Mouse (Mus musculus): ENCODE measurements around the gene Sele. TPM values are rescaled to one million over a fixed set of nuclear protein-coding genes. Genes with fewer than 3 reads are reported as not detected.
"Not testable (repeated sequence)": the region's sequence is repeated elsewhere in the genome, so short reads cannot be mapped to it uniquely, and the experiment has no call there.

Gene Sele
- polyA plus RNA-seq (2014; fragmentation: Nextera tagmentation; extraction: Ambion mirVana), result not detected in 2 replicates

- H3K27ac ChIP-seq (replicated peaks; ENCODE audit: low read depth, low read length), result no peak within 1 kb of the TSS
- no peak within 1 kb of the TSS for H3K9ac ChIP-seq (replicated peaks; ENCODE audit: low read length)
- no peaks in the 10 kb centered on the region for H3K9me3 ChIP-seq (ENCODE audit: control insufficient read depth, low read length)
- no peaks in the 10 kb centered on the region for H3K27me3 ChIP-seq (ENCODE audit: control insufficient read depth, insufficient read depth, low read length)
- WGBS, result 80% methylated on average over 5 of the region's 5 CpGs
- ATAC-seq (ENCODE audit: low FRiP score, low TSS enrichment), result no peak
- DNase-seq, result no peak
- H3K4me1 ChIP-seq (ENCODE audit: control insufficient read depth, insufficient read depth, low read length), result no peaks in the 10 kb centered on the region
- no peaks in the 10 kb centered on the region for H3K36me3 ChIP-seq (ENCODE audit: control insufficient read depth, insufficient read depth, low read length)
- no peak within 1 kb of the TSS for H3K4me2 ChIP-seq (ENCODE audit: low read length)
- no peak within 1 kb of the TSS for H3K4me3 ChIP-seq (replicated peaks; ENCODE audit: low read depth, low read length)
Measured at GRCm38 (mm10) chr1:164047934-164048333, at the start of gene Sele. Gene Sele, plus strand, starts transcription at chr1:164048234.

GRCm38 (mm10) chr1:164001831-164002452 is 46.1 kb upstream of the Sele start:
- no peaks in the 10 kb centered on the region for H3K27me3 ChIP-seq (ENCODE audit: control insufficient read depth, insufficient read depth, low read length)
- DNase-seq (no peak), ATAC-seq (ENCODE audit: low FRiP score, low TSS enrichment) (no peak)
- H3K36me3 ChIP-seq (ENCODE audit: control insufficient read depth, insufficient read depth, low read length), result no peaks in the 10 kb centered on the region
- H3K4me3 ChIP-seq (replicated peaks; ENCODE audit: low read depth, low read length), result no peak overlapping the region
- H3K4me2 ChIP-seq (ENCODE audit: low read length), result no peak overlapping the region
- 46% methylated on average over 6 of the region's 6 CpGs for WGBS
- H3K4me1 ChIP-seq (ENCODE audit: control insufficient read depth, insufficient read depth, low read length), result no peaks in the 10 kb centered on the region
- H3K27ac ChIP-seq (replicated peaks; ENCODE audit: low read depth, low read length), result no peak overlapping the region
- H3K9me3 ChIP-seq (ENCODE audit: control insufficient read depth, low read length), result no peaks in the 10 kb centered on the region
- no peak overlapping the region for H3K9ac ChIP-seq (replicated peaks; ENCODE audit: low read length)

- Histone ChIP-seq H3K27ac (replicated peaks; ENCODE audit: low read depth, low read length) (no peak overlapping the region), H3K4me2 (ENCODE audit: low read length) (no peak overlapping the region), H3K4me3 (replicated peaks; ENCODE audit: low read depth, low read length) (no peak overlapping the region), H3K9me3 (ENCODE audit: control insufficient read depth, low read length) (no peaks in the 10 kb centered on the region), H3K9ac (replicated peaks; ENCODE audit: low read length) (no peak overlapping the region), H3K27me3 (ENCODE audit: control insufficient read depth, insufficient read depth, low read length) (no peaks in the 10 kb centered on the region), H3K36me3 (ENCODE audit: control insufficient read depth, insufficient read depth, low read length) (no peaks in the 10 kb centered on the region), H3K4me1 (ENCODE audit: control insufficient read depth, insufficient read depth, low read length) (no peaks in the 10 kb centered on the region)
- 86% methylated on average over 3 of the region's 3 CpGs for WGBS
- DNase-seq (no peak), ATAC-seq (ENCODE audit: low FRiP score, low TSS enrichment) (no peak)
Measured at GRCm38 (mm10) chr1:164004311-164004710, 43.7 kb upstream of the Sele start.

GRCm38 (mm10) chr1:164009235-164009634 is 38.8 kb upstream of the Sele start:
- H3K4me3 ChIP-seq (replicated peaks; ENCODE audit: low read depth, low read length), result no peak overlapping the region
- H3K36me3 ChIP-seq (ENCODE audit: control insufficient read depth, insufficient read depth, low read length), result no peaks in the 10 kb centered on the region
- no peak overlapping the region for H3K9ac ChIP-seq (replicated peaks; ENCODE audit: low read length)
- H3K4me2 ChIP-seq (ENCODE audit: low read length), result no peak overlapping the region
- no peak overlapping the region for H3K27ac ChIP-seq (replicated peaks; ENCODE audit: low read depth, low read length)
- no peaks in the 10 kb centered on the region for H3K4me1 ChIP-seq (ENCODE audit: control insufficient read depth, insufficient read depth, low read length)
- DNase-seq, result peak; percentile 57
- no peak for ATAC-seq (ENCODE audit: low FRiP score, low TSS enrichment)
- WGBS, result 47% methylated on average over 2 of the region's 2 CpGs
- H3K9me3 ChIP-seq (ENCODE audit: control insufficient read depth, low read length), result no peaks in the 10 kb centered on the region
- H3K27me3 ChIP-seq (ENCODE audit: control insufficient read depth, insufficient read depth, low read length), result no peaks in the 10 kb centered on the region

GRCm38 (mm10) chr1:164014616-164015015 is 33.4 kb upstream of the Sele start:
- Histone ChIP-seq H3K4me1 (ENCODE audit: control insufficient read depth, insufficient read depth, low read length) (no peaks in the 10 kb centered on the region), H3K9me3 (ENCODE audit: control insufficient read depth, low read length) (no peaks in the 10 kb centered on the region), H3K36me3 (ENCODE audit: control insufficient read depth, insufficient read depth, low read length) (no peaks in the 10 kb centered on the region), H3K4me3 (replicated peaks; ENCODE audit: low read depth, low read length) (no peak overlapping the region), H3K4me2 (ENCODE audit: low read length) (no peak overlapping the region), H3K27ac (replicated peaks; ENCODE audit: low read depth, low read length) (no peak overlapping the region), H3K27me3 (ENCODE audit: control insufficient read depth, insufficient read depth, low read length) (no peaks in the 10 kb centered on the region), H3K9ac (replicated peaks; ENCODE audit: low read length) (no peak overlapping the region)
- DNase-seq, result no peak
- no peak for ATAC-seq (ENCODE audit: low FRiP score, low TSS enrichment)
- 79% methylated on average over 1 of the region's 1 CpGs for WGBS

GRCm38 (mm10) chr1:164018221-164018896 is 29.7 kb upstream of the Sele start:
- Histone ChIP-seq H3K9me3 (ENCODE audit: control insufficient read depth, low read length) (no peaks in the 10 kb centered on the region), H3K4me2 (ENCODE audit: low read length) (no peak overlapping the region), H3K4me3 (replicated peaks; ENCODE audit: low read depth, low read length) (no peak overlapping the region), H3K27me3 (ENCODE audit: control insufficient read depth, insufficient read depth, low read length) (no peaks in the 10 kb centered on the region), H3K9ac (replicated peaks; ENCODE audit: low read length) (no peak overlapping the region), H3K36me3 (ENCODE audit: control insufficient read depth, insufficient read depth, low read length) (no peaks in the 10 kb centered on the region), H3K27ac (replicated peaks; ENCODE audit: low read depth, low read length) (no peak overlapping the region), H3K4me1 (ENCODE audit: control insufficient read depth, insufficient read depth, low read length) (no peaks in the 10 kb centered on the region)
- ATAC-seq (ENCODE audit: low FRiP score, low TSS enrichment), result no peak
- 92% methylated on average over 16 of the region's 16 CpGs for WGBS
- no peak for DNase-seq

GRCm38 (mm10) chr1:164019789-164020188 is 28.2 kb upstream of the Sele start:
- H3K36me3 ChIP-seq (ENCODE audit: control insufficient read depth, insufficient read depth, low read length), result no peaks in the 10 kb centered on the region
- no peak overlapping the region for H3K27ac ChIP-seq (replicated peaks; ENCODE audit: low read depth, low read length)

GRCm38 (mm10) chr1:164020746-164021145 is 27.3 kb upstream of the Sele start:
- not testable (repeated sequence) for H3K36me3 ChIP-seq (ENCODE audit: control insufficient read depth, insufficient read depth, low read length); H3K9ac ChIP-seq (replicated peaks; ENCODE audit: low read length); H3K4me2 ChIP-seq (ENCODE audit: low read length); H3K27ac ChIP-seq (replicated peaks; ENCODE audit: low read depth, low read length); H3K4me1 ChIP-seq (ENCODE audit: control insufficient read depth, insufficient read depth, low read length); H3K27me3 ChIP-seq (ENCODE audit: control insufficient read depth, insufficient read depth, low read length); DNase-seq; H3K4me3 ChIP-seq (replicated peaks; ENCODE audit: low read depth, low read length); ATAC-seq (ENCODE audit: low FRiP score, low TSS enrichment); H3K9me3 ChIP-seq (ENCODE audit: control insufficient read depth, low read length)
- WGBS, result 64% methylated on average over 3 of the region's 3 CpGs

More at GRCm38 (mm10) chr1:164019789-164020188, 28.2 kb upstream of the Sele start:
- H3K9ac ChIP-seq (replicated peaks; ENCODE audit: low read length), result no peak overlapping the region
- H3K4me1 ChIP-seq (ENCODE audit: control insufficient read depth, insufficient read depth, low read length), result no peaks in the 10 kb centered on the region
- no peaks in the 10 kb centered on the region for H3K9me3 ChIP-seq (ENCODE audit: control insufficient read depth, low read length)
- DNase-seq (no peak), ATAC-seq (ENCODE audit: low FRiP score, low TSS enrichment) (no peak)
- 26% methylated on average over 6 of the region's 6 CpGs for WGBS
- H3K27me3 ChIP-seq (ENCODE audit: control insufficient read depth, insufficient read depth, low read length), result no peaks in the 10 kb centered on the region
- H3K4me2 ChIP-seq (ENCODE audit: low read length), result no peak overlapping the region
- no peak overlapping the region for H3K4me3 ChIP-seq (replicated peaks; ENCODE audit: low read depth, low read length)

- not testable (repeated sequence) for H3K27me3 ChIP-seq (ENCODE audit: control insufficient read depth, insufficient read depth, low read length); H3K4me1 ChIP-seq (ENCODE audit: control insufficient read depth, insufficient read depth, low read length); H3K27ac ChIP-seq (replicated peaks; ENCODE audit: low read depth, low read length); H3K4me2 ChIP-seq (ENCODE audit: low read length); H3K9me3 ChIP-seq (ENCODE audit: control insufficient read depth, low read length); H3K4me3 ChIP-seq (replicated peaks; ENCODE audit: low read depth, low read length); H3K36me3 ChIP-seq (ENCODE audit: control insufficient read depth, insufficient read depth, low read length); H3K9ac ChIP-seq (replicated peaks; ENCODE audit: low read length); ATAC-seq (ENCODE audit: low FRiP score, low TSS enrichment); DNase-seq
- 83% methylated on average over 5 of the region's 5 CpGs for WGBS
Measured at GRCm38 (mm10) chr1:164022106-164022505, 25.9 kb upstream of the Sele start.

All from midbrain, embryonic 14.5 days (tissue).